Mouse (Mus musculus): ENCODE data around the gene Mapk9.
A peak's percentile ranks its signal among the peaks of the same experiment; 100 is the strongest.

Mapk9 gene

GRCm38 (mm10) chr11:49840666-49841065, 5.9 kb upstream of the Mapk9 start:
- no peak for DNase-seq (ENCODE audit: extremely low spot score)

GRCm38 (mm10) chr11:49841886-49842285, 4.7 kb upstream of the Mapk9 start:
- no peak for DNase-seq (ENCODE audit: extremely low spot score)

GRCm38 (mm10) chr11:49842718-49843117, 3.8 kb upstream of the Mapk9 start:
- DNase-seq (ENCODE audit: extremely low spot score): no peak

DNA sequence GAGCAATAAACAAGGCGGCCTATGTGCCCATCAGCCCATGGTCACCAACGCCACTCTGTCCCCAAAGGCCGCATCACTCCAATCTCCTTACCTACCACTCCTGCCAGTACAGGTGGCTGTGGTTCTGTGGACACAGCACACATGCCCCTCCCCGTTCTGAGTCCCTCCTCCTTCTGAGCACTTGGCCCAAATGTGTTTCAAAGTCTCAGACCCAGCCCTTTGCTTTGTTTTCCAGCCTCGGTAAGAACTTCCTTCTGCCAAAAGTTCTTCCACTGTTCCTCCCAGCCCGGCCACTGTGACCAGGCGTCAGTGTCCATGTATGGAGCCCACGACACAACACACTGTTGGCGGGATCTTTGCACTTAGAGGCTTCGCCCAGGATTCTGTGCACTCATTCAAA, 2.2 kb upstream of the Mapk9 start:
- no peak for DNase-seq (ENCODE audit: extremely low spot score)

DNA sequence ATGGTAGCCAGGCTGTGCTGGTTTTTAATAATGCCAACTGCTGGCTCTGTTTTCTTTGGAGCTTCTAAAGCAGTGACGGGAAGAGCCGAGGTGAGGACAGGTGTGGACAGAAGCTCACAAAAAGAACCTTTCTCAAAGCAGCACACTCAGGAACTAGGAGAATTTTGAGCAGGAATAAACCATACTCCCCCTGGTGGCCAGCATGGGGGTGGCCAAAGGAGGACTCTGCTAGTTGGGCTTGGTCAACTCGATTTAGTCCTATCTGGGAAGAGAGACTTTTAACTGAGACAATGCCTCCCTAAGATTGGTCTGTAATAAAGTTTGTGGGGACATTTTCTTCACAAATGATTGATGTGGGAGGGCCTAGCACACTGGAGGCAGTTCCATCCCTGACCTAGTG, 1.6 kb upstream of the Mapk9 start:
- DNase-seq (ENCODE audit: extremely low spot score): peak; percentile 47

- DNase-seq (ENCODE audit: extremely low spot score): no peak
Measured at GRCm38 (mm10) chr11:49845958-49846357, 593 bp upstream of the Mapk9 start.

DNA sequence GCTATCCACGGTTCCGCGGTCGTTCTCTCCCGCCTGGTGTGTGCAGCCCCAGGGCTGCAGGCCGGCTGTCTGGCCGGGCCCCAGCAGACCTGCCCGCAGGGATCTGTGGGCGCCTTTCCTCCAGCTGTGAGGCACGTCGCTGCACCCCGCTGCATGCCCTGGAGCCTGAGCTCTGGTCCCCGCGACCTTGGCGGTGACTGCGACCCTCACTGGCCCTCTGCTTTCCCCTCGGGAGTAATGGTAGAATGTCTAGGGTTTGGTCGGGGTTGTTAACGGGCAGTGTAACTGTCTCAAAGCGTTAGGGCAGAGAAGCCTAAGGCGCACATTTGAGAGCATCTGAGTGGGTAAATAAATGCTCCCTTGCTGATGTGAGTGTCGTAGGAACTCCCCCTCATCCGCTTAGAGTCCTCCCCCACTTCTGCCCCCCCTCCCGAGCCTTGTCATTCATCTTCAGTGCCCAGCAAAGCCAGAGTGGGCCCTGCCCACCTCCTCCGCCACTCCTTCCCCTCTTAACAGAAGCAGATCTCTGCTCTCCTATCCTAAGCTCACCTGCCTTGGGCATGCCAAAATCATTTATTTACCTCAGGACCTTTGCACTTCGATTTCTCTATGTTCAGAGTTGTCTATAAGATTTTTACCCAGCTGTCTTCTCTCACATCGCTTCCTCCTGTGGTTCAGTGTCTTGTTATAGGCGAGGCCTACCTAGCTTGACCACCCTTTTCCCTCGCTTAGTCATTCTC, 690 bp downstream of the Mapk9 start:
- no peak for DNase-seq (ENCODE audit: extremely low spot score)

- no peak for DNase-seq (ENCODE audit: extremely low spot score)
Measured at GRCm38 (mm10) chr11:49847811-49848078, 1.2 kb downstream of the Mapk9 start.

DNA sequence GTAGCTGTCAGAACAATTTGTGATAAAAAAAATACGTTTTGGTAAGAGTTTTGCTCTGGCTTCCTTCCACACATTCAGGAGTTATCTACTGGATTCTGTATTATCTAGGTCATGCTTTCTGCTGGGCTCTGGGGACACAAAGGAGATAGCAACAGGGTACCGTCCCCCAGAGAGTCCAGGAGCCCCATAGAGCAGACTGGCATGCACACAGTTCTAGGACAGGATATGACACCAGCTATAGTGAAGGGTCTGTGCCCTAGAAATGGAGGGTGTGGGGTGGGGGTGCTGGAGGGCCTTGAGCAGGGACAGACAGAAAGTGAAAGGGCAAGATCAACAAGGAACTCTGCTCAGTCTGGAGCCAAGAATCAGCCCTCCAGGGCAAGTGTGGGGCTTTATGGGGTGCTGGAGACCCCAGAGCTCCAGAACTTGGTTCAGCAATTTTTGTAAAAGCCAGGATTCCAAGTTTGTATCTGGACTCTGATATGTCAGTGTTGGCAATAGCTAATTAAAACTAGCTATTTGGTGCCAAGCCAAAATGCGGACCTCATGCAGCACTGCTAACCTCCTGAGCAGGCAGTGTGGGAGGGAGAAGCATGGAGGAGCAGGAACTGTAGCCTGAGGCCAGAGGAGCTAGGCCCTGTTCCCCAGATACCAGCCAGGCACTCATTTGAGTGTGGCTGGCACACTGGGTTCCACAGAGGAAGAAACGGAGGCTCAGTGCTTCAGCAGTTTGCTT, 1.7 kb downstream of the Mapk9 start:
- no peak for DNase-seq (ENCODE audit: extremely low spot score)

DNA sequence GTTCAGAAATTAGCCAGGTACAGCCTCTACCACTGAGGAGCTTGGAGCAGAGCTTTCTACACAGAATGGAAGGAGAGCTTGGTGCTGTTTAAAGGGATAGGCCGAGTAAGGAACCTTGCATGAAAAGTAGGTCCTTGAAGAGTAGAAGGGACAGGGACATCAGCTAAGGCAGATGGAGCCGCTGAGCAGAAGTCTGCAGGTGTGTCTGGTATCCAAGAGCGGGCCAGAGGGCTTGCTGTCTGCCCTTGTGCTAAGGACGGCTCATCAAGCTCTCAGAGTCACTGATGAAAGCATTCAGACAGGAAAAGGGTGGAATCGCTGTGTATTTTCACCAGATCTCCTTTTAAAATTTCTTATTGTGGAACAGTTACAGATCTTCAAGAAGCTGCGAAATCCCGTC, 3.8 kb downstream of the Mapk9 start:
- no peak for DNase-seq (ENCODE audit: extremely low spot score)

GRCm38 (mm10) chr11:49855144-49855543, 8.6 kb downstream of the Mapk9 start:
- DNase-seq (ENCODE audit: extremely low spot score): no peak

GRCm38 (mm10) chr11:49861139-49861538, 14.6 kb downstream of the Mapk9 start:
- no peak for DNase-seq (ENCODE audit: extremely low spot score)

DNA sequence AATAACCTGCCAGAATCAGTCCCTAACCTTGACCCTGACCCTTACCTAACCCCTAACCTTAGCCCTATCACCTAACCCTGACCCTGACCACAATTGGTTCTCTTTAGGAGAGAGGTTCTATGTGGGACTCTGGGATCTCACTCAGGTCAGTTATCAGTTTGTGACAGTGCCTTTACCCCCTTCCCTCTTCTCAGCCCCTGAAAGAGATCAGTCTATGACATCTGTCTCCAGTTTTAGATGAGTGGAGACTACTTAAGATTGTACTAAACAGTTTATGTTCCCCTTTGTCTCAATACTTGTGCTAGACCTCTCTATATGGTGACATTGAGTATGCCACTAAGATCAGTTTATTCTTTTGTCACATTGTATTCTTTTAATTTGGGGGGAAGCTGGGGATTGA, 17.4 kb downstream of the Mapk9 start:
- no peak for DNase-seq (ENCODE audit: extremely low spot score)

DNA sequence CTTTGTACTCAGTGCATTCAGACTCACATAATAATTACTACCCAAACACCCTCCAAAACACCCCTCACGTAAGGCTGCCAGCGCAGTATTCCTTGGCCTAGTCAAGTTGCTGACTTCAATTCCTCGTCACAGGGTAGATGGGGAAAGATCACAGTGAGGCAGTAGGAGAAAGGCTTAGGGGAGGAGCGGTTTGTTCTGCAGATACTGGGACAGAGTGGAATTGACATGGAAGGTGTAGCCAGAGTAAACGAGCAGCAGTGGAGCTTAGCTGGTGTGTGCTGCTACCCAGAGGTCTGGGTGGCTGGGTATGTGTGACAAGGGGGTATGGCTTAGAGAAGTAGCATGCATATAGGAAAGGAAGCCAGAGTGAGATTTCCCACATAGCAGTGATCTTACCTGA, 20.8 kb downstream of the Mapk9 start:
- DNase-seq (ENCODE audit: extremely low spot score): no peak

DNA sequence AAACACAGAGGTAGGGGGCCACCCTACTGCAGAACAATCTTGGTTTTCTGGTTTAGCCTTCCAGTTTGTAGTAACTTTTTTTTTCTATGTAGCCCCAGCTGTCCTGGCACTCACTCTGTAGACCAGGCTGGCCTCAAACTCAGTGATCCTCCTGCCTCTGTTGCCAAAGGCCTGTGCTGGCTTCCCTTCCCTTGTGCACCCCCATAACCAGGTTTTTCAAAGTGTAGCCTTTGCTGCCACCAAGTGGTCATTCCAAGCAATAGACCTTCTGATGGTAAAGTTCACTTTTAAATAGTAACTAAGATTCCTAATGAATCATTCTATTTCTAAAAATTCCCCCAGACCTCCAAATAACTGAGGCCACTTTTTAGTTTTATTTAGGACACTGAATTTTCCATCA, 23.2 kb downstream of the Mapk9 start:
- DNase-seq (ENCODE audit: extremely low spot score): peak; percentile 54

DNA sequence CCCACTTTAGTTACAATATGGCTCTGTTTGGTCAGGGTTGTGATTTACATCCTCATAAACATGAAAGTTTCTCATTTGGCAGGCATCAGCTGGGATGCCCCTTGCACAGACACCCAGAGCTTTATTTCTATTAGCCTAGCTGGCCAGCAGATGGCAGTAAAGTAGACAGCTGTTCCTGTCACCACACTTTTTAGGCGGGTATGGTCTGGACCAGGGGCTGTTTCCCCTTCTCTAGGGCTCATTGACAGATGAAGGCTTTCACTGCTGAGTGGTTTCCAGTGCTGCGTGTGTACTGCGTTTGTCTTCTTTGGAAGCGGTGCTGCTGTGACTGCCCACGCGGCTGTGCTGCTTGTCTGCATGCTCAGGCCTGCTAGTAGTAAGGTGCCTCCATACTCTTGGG, 25.4 kb downstream of the Mapk9 start:
- peak; percentile 59 for DNase-seq (ENCODE audit: extremely low spot score)

- DNase-seq (ENCODE audit: extremely low spot score): no peak
Measured at GRCm38 (mm10) chr11:49872779-49873178, 26.2 kb downstream of the Mapk9 start.

DNA sequence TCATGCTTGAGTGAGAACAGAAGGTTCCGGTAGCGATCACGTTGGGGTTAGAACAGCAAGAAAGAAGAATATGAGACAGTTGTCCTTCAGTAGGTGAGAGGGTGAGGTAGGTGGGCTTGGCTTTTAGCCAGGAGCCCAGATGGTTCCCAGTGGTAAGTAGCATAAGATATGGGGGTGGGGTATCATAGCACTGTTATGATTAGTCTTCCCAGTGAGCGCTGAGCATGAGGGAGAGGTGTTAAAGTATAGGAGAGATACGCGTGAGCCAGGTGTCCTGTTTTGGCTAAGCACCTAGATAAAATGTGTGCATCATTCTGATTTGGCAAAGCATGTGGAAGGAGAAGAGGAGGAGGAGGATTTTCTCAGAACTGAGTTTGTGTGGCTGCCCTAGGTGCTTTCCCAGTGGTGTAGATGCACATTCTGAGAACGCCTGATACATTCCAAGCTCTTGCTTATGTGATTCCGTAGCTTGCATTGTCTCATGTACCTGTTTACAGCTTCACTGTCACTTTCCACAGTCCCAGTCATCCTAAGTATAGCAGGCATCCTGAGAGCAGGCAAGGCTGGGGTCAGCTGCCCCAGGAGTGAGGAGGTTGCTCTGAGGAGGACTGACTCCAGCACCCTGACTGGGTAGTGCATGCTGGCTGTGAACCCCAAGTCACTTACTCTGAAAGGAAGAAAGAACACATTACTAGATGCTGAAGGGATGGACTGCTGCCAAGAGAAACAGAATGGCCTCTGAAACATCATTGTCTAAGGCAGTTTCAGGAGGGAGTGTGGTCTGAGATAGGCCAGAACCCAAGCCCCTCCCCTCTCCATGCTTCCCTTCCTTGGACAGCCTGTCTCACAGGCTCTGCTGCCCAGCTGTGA, 30.6 kb downstream of the Mapk9 start:
- DNase-seq (ENCODE audit: extremely low spot score): no peak

- no peak for DNase-seq (ENCODE audit: extremely low spot score)
Measured at GRCm38 (mm10) chr11:49879950-49880642, 33.5 kb downstream of the Mapk9 start.

DNA sequence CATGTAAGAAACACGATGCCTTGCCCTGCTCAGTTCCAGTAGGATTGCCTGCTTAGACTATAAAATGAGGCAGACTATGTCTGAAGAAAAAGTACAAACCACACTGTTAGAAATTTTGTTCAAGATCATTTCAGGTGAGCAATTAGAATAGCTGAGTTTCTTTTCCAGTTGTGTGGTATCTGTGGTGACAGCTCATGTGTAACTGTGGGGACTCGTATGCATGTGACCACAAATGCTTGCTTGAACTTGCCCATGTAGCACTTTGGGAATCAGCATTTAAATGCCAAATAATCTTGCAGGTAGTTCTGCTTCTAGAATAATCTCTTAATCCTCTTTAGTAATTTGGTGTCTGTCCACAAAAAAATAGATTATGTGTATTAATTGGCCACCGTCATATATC, 36.8 kb downstream of the Mapk9 start:
- DNase-seq (ENCODE audit: extremely low spot score): no peak

DNA sequence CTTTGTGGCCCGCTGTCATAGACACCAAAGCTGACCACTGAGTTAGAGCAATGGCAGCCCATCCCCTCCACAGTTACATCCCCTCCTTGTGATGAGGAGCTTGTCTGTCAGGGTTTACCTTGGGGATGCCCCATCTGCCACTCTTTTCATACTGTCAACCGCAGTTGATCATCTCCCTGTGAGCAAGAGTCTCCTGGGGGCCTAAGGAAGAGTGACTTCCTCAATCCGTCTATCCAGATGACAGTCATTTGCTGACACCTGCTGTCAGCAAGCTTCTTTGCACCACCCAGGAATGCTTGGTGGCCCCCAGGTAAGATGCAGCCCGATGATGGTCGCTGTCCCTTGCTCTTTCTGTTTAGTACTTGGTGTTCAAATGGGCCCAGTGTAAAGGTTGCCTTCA, 41.9 kb downstream of the Mapk9 start:
- no peak for DNase-seq (ENCODE audit: extremely low spot score)

- no peak for DNase-seq (ENCODE audit: extremely low spot score)
Measured at GRCm38 (mm10) chr11:49891993-49892392, 45.4 kb downstream of the Mapk9 start.
